Mouse (Mus musculus): ENCODE measurements around the gene Usp50.

Gene Usp50

GRCm38 (mm10) chr2:126743389-126743788, 39.9 kb downstream of the Usp50 start:
- DNase-seq (ENCODE audit: low spot score in 2 of 2), result no peak

GRCm38 (mm10) chr2:126740314-126740713, 43.0 kb downstream of the Usp50 start:
- DNase-seq (ENCODE audit: low spot score in 2 of 2), result no peak

GRCm38 (mm10) chr2:126735339-126736073, 47.8 kb downstream of the Usp50 start:
- no peak for DNase-seq (ENCODE audit: low spot score in 2 of 2)

- DNase-seq (ENCODE audit: low spot score in 2 of 2), result no peak
These were observed 52.8 kb downstream of the Usp50 start for GRCm38 (mm10) chr2:126730502-126730901.

GRCm38 (mm10) chr2:126729207-126729606, 54.1 kb downstream of the Usp50 start:
- DNase-seq (ENCODE audit: low spot score in 2 of 2), result no peak

GRCm38 (mm10) chr2:126712950-126713349, 70.3 kb downstream of the Usp50 start:
- no peak for DNase-seq (ENCODE audit: low spot score in 2 of 2)

GRCm38 (mm10) chr2:126712526-126712925, 70.7 kb downstream of the Usp50 start:
- no peak for DNase-seq (ENCODE audit: low spot score in 2 of 2)

- no peak for DNase-seq (ENCODE audit: low spot score in 2 of 2)
These were observed 74.9 kb downstream of the Usp50 start for GRCm38 (mm10) chr2:126708361-126708760.

- DNase-seq (ENCODE audit: low spot score in 2 of 2), result no peak
These were observed 75.9 kb downstream of the Usp50 start for GRCm38 (mm10) chr2:126707438-126707779.

- DNase-seq (ENCODE audit: low spot score in 2 of 2), result peak; percentile 93 to 95
These were observed 76.4 kb downstream of the Usp50 start, which contains the start of gene Usp8 for GRCm38 (mm10) chr2:126706759-126707437. Usp8 (plus strand) TSS chr2:126707328.

- no peak for DNase-seq (ENCODE audit: low spot score in 2 of 2)
These were observed 88.0 kb downstream of the Usp50 start for GRCm38 (mm10) chr2:126695285-126695684.

- no peak for DNase-seq (ENCODE audit: low spot score in 2 of 2)
These were observed 92.0 kb downstream of the Usp50 start for GRCm38 (mm10) chr2:126691290-126691689.

GRCm38 (mm10) chr2:126682937-126683336, 100.3 kb downstream of the Usp50 start:
- no peak for DNase-seq (ENCODE audit: low spot score in 2 of 2)

- DNase-seq (ENCODE audit: low spot score in 2 of 2), result no peak
These were observed 100.9 kb downstream of the Usp50 start for GRCm38 (mm10) chr2:126682333-126682732.

GRCm38 (mm10) chr2:126677366-126677765, 105.9 kb downstream of the Usp50 start:
- no peak for DNase-seq (ENCODE audit: low spot score in 2 of 2)

GRCm38 (mm10) chr2:126676122-126676515, 107.2 kb downstream of the Usp50 start, which contains the start of gene Gabpb1:
Gabpb1 (minus strand) TSS chr2:126676337.
- DNase-seq (ENCODE audit: low spot score in 2 of 2), result no peak

GRCm38 (mm10) chr2:126675169-126676121, 107.8 kb downstream of the Usp50 start:
- DNase-seq (ENCODE audit: low spot score in 2 of 2), result peak; percentile 71 to 80

GRCm38 (mm10) chr2:126674441-126675168, 108.7 kb downstream of the Usp50 start:
- DNase-seq (ENCODE audit: low spot score in 2 of 2), result peak; percentile 17 to 25

GRCm38 (mm10) chr2:126673317-126674242, 109.7 kb downstream of the Usp50 start:
- DNase-seq (ENCODE audit: low spot score in 2 of 2), result no peak

- DNase-seq (ENCODE audit: low spot score in 2 of 2), result no peak
These were observed 114.5 kb downstream of the Usp50 start for GRCm38 (mm10) chr2:126668621-126669252.

All from frontal cortex, postnatal 25 days (tissue).